Mouse (Mus musculus): ENCODE measurements around the gene Snrpa. TPM values are rescaled to one million over a fixed set of nuclear protein-coding genes. Genes with fewer than 3 reads are reported as not detected.

Gene Snrpa
- total and polyA plus RNA-seq, 3 experiments, result 67.1 to 233 (median 123) TPM

DNA sequence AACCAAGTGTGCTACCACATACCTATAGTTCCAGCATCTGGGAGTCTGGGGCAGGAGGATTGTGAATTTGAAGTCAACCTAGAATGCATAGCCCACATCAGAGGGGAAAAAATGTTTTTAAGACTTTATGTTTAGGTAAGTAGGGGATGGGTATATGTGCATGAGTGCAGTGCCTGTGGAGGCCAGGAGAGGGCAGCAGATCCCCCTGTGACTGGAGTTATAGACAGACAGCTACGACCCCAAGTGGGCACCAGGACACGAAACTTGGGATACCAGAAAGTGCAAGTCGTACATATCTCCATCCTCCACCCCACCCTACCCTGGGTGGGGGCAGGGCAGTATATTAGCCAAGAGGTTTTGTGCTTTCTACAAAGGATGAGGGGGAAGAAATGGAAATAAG is 11.1 kb downstream of the Snrpa start:
- Histone ChIP-seq H3K4me1 (ENCODE audit: control insufficient read depth in 1 of 2, insufficient read depth in 2 of 2) (peaks cover 3 to 18% of the 10 kb centered on the region in 2 experiments; a peak in 3 of 4 replicates), H3K36me3 (replicated peaks in 1 of 2; ENCODE audit: control insufficient read depth in 1 of 2, insufficient read depth in 1 of 2, low read length in 1 of 2) (peaks cover 53 to 80% of the 10 kb centered on the region in 2 experiments), H3K79me2 (replicated peaks; ENCODE audit: control insufficient read depth, extremely low read depth, insufficient read depth, poor library complexity, severe bottlenecking) (peaks cover 3% of the 10 kb centered on the region; the same call in 1 of the 2 replicates), H3K9ac (ENCODE audit: insufficient read depth, low read depth) (no peak overlapping the region), H3K27ac (ENCODE audit: insufficient read depth, low read depth) (no peak overlapping the region), H3K27me3 (replicated peaks) (no peaks in the 10 kb centered on the region), H3K4me3 (replicated peaks in 1 of 3; ENCODE audit: low read depth in 2 of 3, low read length in 2 of 3, poor library complexity in 1 of 3) (no peak overlapping the region), H3K4me2 (ENCODE audit: insufficient read depth, low read depth, poor library complexity, severe bottlenecking) (no peak overlapping the region), H3K9me3 (replicated peaks; ENCODE audit: low read length) (peaks cover 5% of the 10 kb centered on the region)
- 0 out of 2 replicates have a peak, but pooled peaks have one; percentile 15 for TF ChIP-seq CHD2 (IDR thresholded peaks at IDR 0.05; ENCODE audit: low read length)
- TF ChIP-seq POLR2AphosphoS2 (IDR thresholded peaks at IDR 0.05; ENCODE audit: low read depth, low read length), result peak; percentile 67; the same call in 1 of the 2 replicates
- TF ChIP-seq SMC3 (IDR thresholded peaks at IDR 0.05; ENCODE audit: low read depth, low read length), result peak; percentile 69
- TF ChIP-seq NRF1 (IDR thresholded peaks at IDR 0.05; ENCODE audit: low read depth, low read length), result no peak
- peak; percentile 68 to 91 for TF ChIP-seq CTCF (conservative IDR thresholded peaks at IDR 0.05 in 1 of 2, IDR thresholded peaks at IDR 0.05 in 1 of 2; ENCODE audit: low read depth in 2 of 2, low read length in 2 of 2)
- TF ChIP-seq RAD21 (IDR thresholded peaks at IDR 0.05; ENCODE audit: low read depth, low read length), result peak; percentile 58
- peak; percentile 62 for DNase-seq (ENCODE audit: extremely low read depth)
- in situ Hi-C loops (cut with MboI; ENCODE audit: low pct_ligation_motif_present, low pct_unique_long_range_greater_than_20kb, low sequenced_read_pairs), result no loop called here
- dilution Hi-C loops (cut with MboI; ENCODE audit: extremely low pct_ligation_motif_present, extremely low pct_unique_long_range_greater_than_20kb, low sequenced_read_pairs), result no loop called here

- in situ Hi-C loops (cut with MboI; ENCODE audit: low pct_ligation_motif_present, low pct_unique_long_range_greater_than_20kb, low sequenced_read_pairs), result no loop called here
- DNase-seq (ENCODE audit: extremely low read depth), result no peak
- no peak overlapping the region for H3K9ac ChIP-seq (ENCODE audit: insufficient read depth, low read depth)
- H3K4me1 ChIP-seq (ENCODE audit: control insufficient read depth in 1 of 2, insufficient read depth in 2 of 2), result peaks cover 3 to 23% of the 10 kb centered on the region in 2 experiments; a peak in 3 of 4 replicates
- TF ChIP-seq USF1 (IDR thresholded peaks at IDR 0.05; ENCODE audit: low read depth, low read length) (no peak), JUN (IDR thresholded peaks at IDR 0.05; ENCODE audit: insufficient read depth, low read depth, low read length) (no peak), TCF12 (IDR thresholded peaks at IDR 0.05; ENCODE audit: low read depth, low read length) (no peak), RAD21 (IDR thresholded peaks at IDR 0.05; ENCODE audit: low read depth, low read length) (no peak), HCFC1 (IDR thresholded peaks at IDR 0.05; ENCODE audit: low read depth, low read length) (no peak), CTCF (conservative IDR thresholded peaks at IDR 0.05 in 1 of 2, IDR thresholded peaks at IDR 0.05 in 1 of 2; ENCODE audit: low read depth in 2 of 2, low read length in 2 of 2) (no peak), ZMIZ1 (IDR thresholded peaks at IDR 0.05; ENCODE audit: low read depth, low read length) (no peak), USF2 (conservative IDR thresholded peaks at IDR 0.05; ENCODE audit: low read depth, low read length) (no peak), NELFE (IDR thresholded peaks at IDR 0.05; ENCODE audit: low read depth, low read length) (no peak), MYC (IDR thresholded peaks at IDR 0.05; ENCODE audit: low read depth, low read length) (no peak), ZC3H11A (IDR thresholded peaks at IDR 0.05; ENCODE audit: low read depth, low read length) (no peak), ZKSCAN1 (IDR thresholded peaks at IDR 0.05; ENCODE audit: borderline replicate concordance, low read depth, low read length) (no peak)
- H3K27ac ChIP-seq (ENCODE audit: insufficient read depth, low read depth), result no peak overlapping the region
- H3K9me3 ChIP-seq (replicated peaks; ENCODE audit: low read length), result peaks cover 2% of the 10 kb centered on the region
- H3K79me2 ChIP-seq (replicated peaks; ENCODE audit: control insufficient read depth, extremely low read depth, insufficient read depth, poor library complexity, severe bottlenecking), result peaks cover 9% of the 10 kb centered on the region; the same call in 1 of the 2 replicates
- H3K4me3 ChIP-seq (replicated peaks in 1 of 3; ENCODE audit: low read depth in 2 of 3, low read length in 2 of 3, poor library complexity in 1 of 3), result no peak overlapping the region
- no peaks in the 10 kb centered on the region for H3K27me3 ChIP-seq (replicated peaks)
- H3K36me3 ChIP-seq (replicated peaks in 1 of 2; ENCODE audit: control insufficient read depth in 1 of 2, insufficient read depth in 1 of 2, low read length in 1 of 2), result peaks cover 33 to 55% of the 10 kb centered on the region in 2 experiments
- dilution Hi-C loops (cut with MboI; ENCODE audit: extremely low pct_ligation_motif_present, extremely low pct_unique_long_range_greater_than_20kb, low sequenced_read_pairs), result no loop called here
- no peak overlapping the region for H3K4me2 ChIP-seq (ENCODE audit: insufficient read depth, low read depth, poor library complexity, severe bottlenecking)
Measured at GRCm38 (mm10) chr7:27182498-27182897, 13.6 kb downstream of the Snrpa start.

Data from CH12.LX (cell line).